Mouse (Mus musculus) testis, postnatal 10 days (tissue): ENCODE measurements around the gene Mtmr2.

Experiments used
- DNase-seq: peaks from one replicate; pipeline ENCODE4 v3.0.0; 2021; ENCODE audit warnings: low spot score

The Mtmr2 gene

GRCm38 (mm10) chr9:13807657-13808056 is 59.4 kb downstream of the Mtmr2 start:
- no peak for DNase-seq

- DNase-seq = peak; percentile 43
Measured at GRCm38 (mm10) chr9:13809937-13810336, 61.7 kb downstream of the Mtmr2 start.

- DNase-seq = no peak
Measured at GRCm38 (mm10) chr9:13818369-13818768, 70.2 kb downstream of the Mtmr2 start.

- no peak for DNase-seq
Measured at GRCm38 (mm10) chr9:13820774-13821173, 72.6 kb downstream of the Mtmr2 start.

- DNase-seq = no peak
Measured at GRCm38 (mm10) chr9:13825896-13826295, 77.7 kb downstream of the Mtmr2 start.

GRCm38 (mm10) chr9:13826391-13826805 is 78.2 kb downstream of the Mtmr2 start:
- peak; percentile 75 for DNase-seq

GRCm38 (mm10) chr9:13826832-13827405 is 78.7 kb downstream of the Mtmr2 start, which contains the start of gene Cep57:
TSS of gene Cep57 (minus strand) at chr9:13827107.
- DNase-seq = peak; percentile 91

- peak; percentile 98 for DNase-seq
Measured at GRCm38 (mm10) chr9:13827406-13828086, 79.3 kb downstream of the Mtmr2 start, which contains the start of gene Fam76b. TSS of gene Fam76b (plus strand) at chr9:13827716.

- no peak for DNase-seq
Measured at GRCm38 (mm10) chr9:13828087-13828441, 79.9 kb downstream of the Mtmr2 start.

GRCm38 (mm10) chr9:13835256-13835655 is 87.0 kb downstream of the Mtmr2 start:
- no peak for DNase-seq

GRCm38 (mm10) chr9:13836726-13837125 is 88.5 kb downstream of the Mtmr2 start:
- DNase-seq = no peak

- no peak for DNase-seq
Measured at GRCm38 (mm10) chr9:13847591-13847990, 99.4 kb downstream of the Mtmr2 start.

GRCm38 (mm10) chr9:13848481-13849480 is 100.6 kb downstream of the Mtmr2 start:
- no peak for DNase-seq

GRCm38 (mm10) chr9:13853876-13854275 is 105.7 kb downstream of the Mtmr2 start:
- DNase-seq = no peak
